Mouse (Mus musculus) midbrain, embryonic 10.5 days (tissue): ENCODE data around the gene Ndufaf4. TPM values are rescaled to one million over a fixed set of nuclear protein-coding genes. Genes with fewer than 3 reads are reported as not detected.
"Not testable (repeated sequence)": the region's sequence is repeated elsewhere in the genome, so short reads cannot be mapped to it uniquely, and the experiment has no call there.

Experiments used
- DNase-seq: peaks from one replicate; pipeline ENCODE4 v3.0.0-alpha.2; 2017; ENCODE audit warnings: low spot score
- H3K27ac ChIP-seq: fragments of 300-500 bp; sonication (generic); replicated peaks from 2 replicates; pipeline ENCODE4 v1.5.1; 2016; ENCODE audit warnings: mild to moderate bottlenecking
- H3K27me3 ChIP-seq: fragments of 300-500 bp; sonication (generic); 2 replicates; pipeline ENCODE4 v1.6.1; 2016; ENCODE audit warnings: low read depth, mild to moderate bottlenecking; ENCODE audit not compliant: poor library complexity, severe bottlenecking
- H3K36me3 ChIP-seq: fragments of 300-500 bp; sonication (generic); 2 replicates; pipeline ENCODE4 v1.6.1; 2016; ENCODE audit warnings: mild to moderate bottlenecking, moderate library complexity
- H3K4me1 ChIP-seq: fragments of 300-500 bp; sonication (generic); 2 replicates; pipeline ENCODE4 v1.6.1; 2016
- H3K4me3 ChIP-seq: fragments of 300-500 bp; sonication (generic); 2 replicates; pipeline ENCODE4 v1.5.1; 2016; ENCODE audit warnings: mild to moderate bottlenecking, moderate library complexity
- H3K9me3 ChIP-seq: fragments of 300-500 bp; sonication (generic); replicated peaks from 2 replicates; pipeline ENCODE4 v1.6.1; 2016; ENCODE audit warnings: mild to moderate bottlenecking
- WGBS: fragments of 180-500 bp; shearing (Covaris S2); methylation state at CpG from one replicate; pipeline ENCODE4 v1.1.7; 2016; 5-methylcytosine and 5-hydroxymethylcytosine counted together
- polyA plus RNA-seq: library from polyadenylated mRNA; unstranded; fragments of >200 nt; fragmentation: Nextera tagmentation; extraction: Ambion mirVana; gene quantifications from 2 replicates; pipeline ENCODE4 v1.2.1, GENCODE M21; 2016

Ndufaf4 gene
- 57.3 and 61.8 TPM in 2 replicates for polyA plus RNA-seq

DNA sequence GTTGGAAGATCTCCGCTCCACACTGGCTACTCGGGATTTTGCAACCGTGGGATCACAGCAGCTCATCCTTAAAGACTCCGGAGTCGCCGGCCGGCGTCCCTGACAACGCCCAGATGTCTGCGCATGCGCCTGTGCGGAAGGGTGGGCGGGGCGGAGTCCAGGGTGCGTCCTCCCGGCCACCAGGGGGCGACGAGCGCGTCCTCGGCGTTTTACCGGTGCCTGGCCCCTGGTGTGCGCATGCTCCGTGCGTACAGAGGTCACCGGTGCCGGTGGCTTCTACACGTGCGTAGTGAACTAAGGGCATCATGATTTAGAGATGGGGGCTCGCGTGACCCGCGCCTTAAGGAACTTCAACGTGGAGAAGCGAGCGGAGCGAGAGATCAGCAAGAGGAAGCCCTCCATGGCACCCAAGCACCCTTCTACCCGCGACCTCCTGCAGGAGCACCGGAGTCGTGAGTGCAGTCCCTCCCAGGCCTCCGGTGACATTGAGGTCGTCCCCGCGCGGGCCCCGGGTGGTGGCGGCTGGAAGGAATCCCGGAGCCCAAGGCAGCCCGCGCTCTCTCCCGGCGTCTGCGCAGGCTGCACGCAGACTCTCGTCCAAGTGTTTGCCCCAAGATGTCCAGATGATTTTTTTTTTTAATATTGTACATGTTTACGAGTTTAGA, at the start of gene Ndufaf4:
Gene Ndufaf4, plus strand, starts transcription at position 233 of the 665 bp plus-strand sequence.
- H3K4me3 ChIP-seq, result peak within 1 kb of the TSS; percentile 81
- peak; percentile 97 for DNase-seq
- H3K36me3 ChIP-seq, result peaks cover 27% of the 10 kb centered on the region
- H3K4me1 ChIP-seq, result peaks cover 14% of the 10 kb centered on the region
- no peaks in the 10 kb centered on the region for H3K27me3 ChIP-seq
- H3K9me3 ChIP-seq, result no peaks in the 10 kb centered on the region
- WGBS, result under 1% methylated on average over 58 of the region's 58 CpGs
- peak within 1 kb of the TSS; percentile 89 for H3K27ac ChIP-seq

GRCm38 (mm10) chr4:24850401-24851325, 47.2 kb upstream of the Ndufaf4 start, which contains the start of gene Klhl32:
Gene Klhl32, minus strand, starts transcription at chr4:24851124.
- Histone ChIP-seq H3K27ac (peak within 1 kb of the TSS; percentile 85), H3K4me3 (peak within 1 kb of the TSS; percentile 70), H3K36me3 (no peaks in the 10 kb centered on the region), H3K4me1 (peaks cover 20% of the 10 kb centered on the region), H3K9me3 (no peaks in the 10 kb centered on the region), H3K27me3 (no peaks in the 10 kb centered on the region)
- under 1% methylated on average over 63 of the region's 63 CpGs for WGBS
- peak; percentile 86 for DNase-seq

- H3K27ac ChIP-seq, result no peak overlapping the region
- H3K4me3 ChIP-seq, result no peak overlapping the region
- no peaks in the 10 kb centered on the region for H3K27me3 ChIP-seq
- 56% methylated on average over 6 of the region's 6 CpGs for WGBS
- H3K36me3 ChIP-seq, result no peaks in the 10 kb centered on the region
- H3K4me1 ChIP-seq, result no peaks in the 10 kb centered on the region
- H3K9me3 ChIP-seq, result no peaks in the 10 kb centered on the region
- DNase-seq, result no peak
Measured at GRCm38 (mm10) chr4:24865691-24866090, 32.2 kb upstream of the Ndufaf4 start.

- H3K27ac ChIP-seq, result no peak overlapping the region
- no peaks in the 10 kb centered on the region for H3K36me3 ChIP-seq
- H3K4me1 ChIP-seq, result no peaks in the 10 kb centered on the region
- no peak for DNase-seq
- H3K4me3 ChIP-seq, result no peak overlapping the region
- H3K9me3 ChIP-seq, result no peaks in the 10 kb centered on the region
- no peaks in the 10 kb centered on the region for H3K27me3 ChIP-seq
- 75% methylated on average over 4 of the region's 4 CpGs for WGBS
Measured at GRCm38 (mm10) chr4:24869230-24869629, 28.7 kb upstream of the Ndufaf4 start.

- H3K36me3 ChIP-seq, H3K4me3 ChIP-seq, DNase-seq, H3K27ac ChIP-seq, H3K4me1 ChIP-seq, H3K27me3 ChIP-seq: not testable (repeated sequence)
- peaks cover 11% of the 10 kb centered on the region for H3K9me3 ChIP-seq
- WGBS, result 34% methylated on average over 2 of the region's 2 CpGs
Measured at GRCm38 (mm10) chr4:24889386-24889785, 8.5 kb upstream of the Ndufaf4 start.

- DNase-seq, H3K27me3 ChIP-seq, H3K4me3 ChIP-seq, H3K36me3 ChIP-seq, H3K4me1 ChIP-seq, H3K27ac ChIP-seq: not testable (repeated sequence)
- WGBS, result 71% methylated on average over 2 of the region's 2 CpGs
- H3K9me3 ChIP-seq, result peaks cover 11% of the 10 kb centered on the region
Measured at GRCm38 (mm10) chr4:24892293-24892692, 5.6 kb upstream of the Ndufaf4 start.

DNA sequence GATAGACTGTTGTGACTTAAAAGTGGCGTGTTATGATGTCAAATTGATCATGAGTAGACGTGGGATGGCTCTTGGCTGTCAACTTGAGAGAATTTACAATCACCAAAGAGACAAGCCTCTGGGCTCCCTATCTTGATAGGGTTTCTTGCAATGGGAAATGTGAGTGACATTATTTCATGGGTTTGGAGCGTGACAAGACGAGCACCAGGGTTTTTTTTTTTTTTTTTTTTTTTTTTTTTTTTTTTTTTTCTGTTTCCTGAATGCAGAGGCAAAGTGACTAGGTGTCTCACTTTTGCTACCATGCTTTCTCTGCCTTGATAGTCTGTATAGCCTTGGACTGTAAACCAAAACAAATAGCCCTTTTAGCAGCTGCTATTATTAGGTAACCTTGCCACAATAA, 3.3 kb upstream of the Ndufaf4 start:
- peaks cover 14% of the 10 kb centered on the region for H3K4me1 ChIP-seq
- no peak overlapping the region for H3K4me3 ChIP-seq
- WGBS, result 82% methylated on average over 4 of the region's 4 CpGs
- no peaks in the 10 kb centered on the region for H3K27me3 ChIP-seq
- H3K27ac ChIP-seq, result no peak overlapping the region
- H3K9me3 ChIP-seq, result peaks cover 7% of the 10 kb centered on the region
- DNase-seq, result no peak
- no peaks in the 10 kb centered on the region for H3K36me3 ChIP-seq

DNA sequence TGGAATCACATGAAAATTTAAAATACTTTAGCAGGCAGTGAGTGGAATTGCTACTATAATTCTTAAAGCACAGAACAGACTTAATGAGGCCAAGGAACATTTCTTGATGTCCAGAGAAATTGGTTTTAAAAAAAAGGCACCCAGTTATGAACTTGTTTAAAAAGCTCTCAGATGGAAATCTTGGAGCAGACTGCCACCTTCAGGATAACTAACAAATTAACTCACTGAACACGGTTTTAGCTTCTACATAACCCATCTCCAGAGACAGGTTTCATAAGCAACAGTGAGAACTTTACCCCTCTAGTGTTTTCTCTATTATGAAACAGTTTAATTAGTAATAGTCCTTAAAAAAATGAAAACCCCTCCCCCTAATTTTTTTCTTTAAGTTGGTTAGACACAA, 1.1 kb upstream of the Ndufaf4 start:
- H3K4me1 ChIP-seq, result peaks cover 14% of the 10 kb centered on the region
- DNase-seq, result no peak

DNA sequence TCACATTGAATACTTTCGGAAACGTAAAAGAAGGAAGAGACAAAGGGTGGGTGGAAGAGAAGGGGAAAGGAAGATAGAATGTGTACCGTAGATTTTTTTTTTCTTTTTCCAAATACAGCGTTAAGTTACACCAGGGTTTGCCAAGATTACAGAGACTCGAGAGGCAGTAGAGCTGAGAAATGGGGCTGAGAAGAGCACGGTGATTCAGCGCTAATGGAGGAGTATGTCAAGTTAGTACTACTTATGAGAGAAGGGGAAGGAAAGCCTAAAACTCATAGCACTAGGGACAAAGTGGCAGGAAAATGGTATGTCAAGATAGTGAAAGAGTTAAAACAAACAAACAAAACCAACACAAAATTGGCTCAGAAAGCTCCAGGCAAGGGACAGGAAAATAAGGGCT, 532 bp upstream of the Ndufaf4 start:
- 25% methylated on average over 7 of the region's 7 CpGs for WGBS
- no peak for DNase-seq
- peak overlapping the region; percentile 81 for H3K4me3 ChIP-seq
- H3K27ac ChIP-seq, result peak overlapping the region; percentile 89; the same call in 1 of the 2 replicates
- peaks cover 21% of the 10 kb centered on the region for H3K36me3 ChIP-seq
- H3K9me3 ChIP-seq, result no peaks in the 10 kb centered on the region; the same call in 1 of the 2 replicates
- peaks cover 14% of the 10 kb centered on the region for H3K4me1 ChIP-seq
- H3K27me3 ChIP-seq, result no peaks in the 10 kb centered on the region

More for the DNA sequence above, 1.1 kb upstream of the Ndufaf4 start:
- Histone ChIP-seq H3K9me3 (no peaks in the 10 kb centered on the region; the same call in 1 of the 2 replicates), H3K4me3 (no peak overlapping the region), H3K27ac (no peak overlapping the region), H3K36me3 (peaks cover 16% of the 10 kb centered on the region), H3K27me3 (no peaks in the 10 kb centered on the region)
- WGBS, result 0% methylated on average over 1 of the region's 1 CpGs

GRCm38 (mm10) chr4:24898636-24899035, 753 bp downstream of the Ndufaf4 start:
- 32% methylated on average over 8 of the region's 8 CpGs for WGBS
- Histone ChIP-seq H3K27ac (peak overlapping the region; percentile 89), H3K4me1 (peaks cover 14% of the 10 kb centered on the region), H3K36me3 (peaks cover 34% of the 10 kb centered on the region), H3K9me3 (no peaks in the 10 kb centered on the region), H3K4me3 (peak overlapping the region; percentile 81), H3K27me3 (no peaks in the 10 kb centered on the region)
- DNase-seq, result no peak

- peak overlapping the region; percentile 81 for H3K4me3 ChIP-seq
- H3K4me1 ChIP-seq, result peaks cover 14% of the 10 kb centered on the region
- peaks cover 37% of the 10 kb centered on the region for H3K36me3 ChIP-seq
- DNase-seq, result no peak
- H3K27ac ChIP-seq, result no peak overlapping the region
- H3K27me3 ChIP-seq, result no peaks in the 10 kb centered on the region
- WGBS, result 59% methylated on average over 4 of the region's 4 CpGs
- H3K9me3 ChIP-seq, result no peaks in the 10 kb centered on the region
Measured at GRCm38 (mm10) chr4:24899146-24899545, 1.3 kb downstream of the Ndufaf4 start.

- no peak for DNase-seq
- Histone ChIP-seq H3K4me3 (no peak overlapping the region), H3K36me3 (peaks cover 12% of the 10 kb centered on the region), H3K27me3 (no peaks in the 10 kb centered on the region), H3K4me1 (no peaks in the 10 kb centered on the region), H3K27ac (no peak overlapping the region), H3K9me3 (no peaks in the 10 kb centered on the region)
- 81% methylated on average over 3 of the region's 3 CpGs for whole genome bisulfite sequencing
Measured at GRCm38 (mm10) chr4:24907745-24908144, 9.9 kb downstream of the Ndufaf4 start.

GRCm38 (mm10) chr4:24915631-24916030, 17.7 kb downstream of the Ndufaf4 start:
- no peaks in the 10 kb centered on the region for H3K27me3 ChIP-seq
- DNase-seq, result no peak
- no peak overlapping the region for H3K4me3 ChIP-seq
- no peak overlapping the region for H3K27ac ChIP-seq
- H3K9me3 ChIP-seq, result no peaks in the 10 kb centered on the region
- no peaks in the 10 kb centered on the region for H3K4me1 ChIP-seq
- no peaks in the 10 kb centered on the region for H3K36me3 ChIP-seq
- WGBS, result 91% methylated on average over 2 of the region's 2 CpGs
